Mouse (Mus musculus): ENCODE measurements around the gene Vwf. TPM values are rescaled to one million over a fixed set of nuclear protein-coding genes. Genes with fewer than 3 reads are reported as not detected.

Vwf gene
- polyA plus RNA-seq, 1 experiment from 2014 or later: 9.8 TPM

DNA sequence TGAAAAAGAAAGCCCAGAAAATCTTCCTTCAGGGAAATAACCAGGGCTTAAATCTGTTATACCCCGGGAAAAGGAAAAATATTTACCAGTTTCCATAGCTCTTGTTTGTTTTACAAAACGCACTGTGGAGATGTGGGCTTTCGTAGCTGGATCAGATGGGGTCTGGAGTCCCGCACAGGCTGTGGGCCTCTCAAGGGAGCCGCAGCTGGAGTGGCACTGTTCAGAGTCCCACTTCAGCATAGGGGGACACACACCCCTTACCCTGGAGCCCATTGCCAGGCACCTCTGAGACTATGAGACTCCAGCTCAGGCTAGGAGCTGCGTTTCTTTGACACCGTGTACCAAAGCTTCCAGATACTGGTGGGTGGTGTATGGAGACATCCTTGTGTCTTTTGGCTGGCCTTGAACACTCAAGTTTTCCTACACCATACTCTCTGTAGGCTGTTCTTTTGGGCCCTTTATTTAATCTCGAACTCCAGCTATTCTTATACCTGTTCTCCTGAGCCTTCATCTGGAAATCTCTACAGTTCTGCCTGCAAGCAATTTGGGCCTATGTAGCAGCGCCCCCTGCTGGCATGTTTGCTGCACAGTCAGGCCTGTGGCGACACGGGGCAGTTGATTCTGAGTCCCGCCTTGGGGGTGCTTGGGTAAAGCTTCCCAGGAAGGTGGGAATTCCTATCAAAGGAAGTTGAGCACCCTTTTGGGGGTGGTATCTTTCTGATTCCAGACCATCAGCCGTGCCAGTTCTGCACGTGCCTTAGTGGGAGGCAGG, 114.7 kb downstream of the Vwf start:
- ATAC-seq: no peak
- Histone ChIP-seq H3K27ac (ENCODE audit: low read length) (no peak overlapping the region), H3K9me3 (replicated peaks; ENCODE audit: control insufficient read depth, low read length, poor library complexity, severe bottlenecking) (no peaks in the 10 kb centered on the region), H3K4me1 (ENCODE audit: control insufficient read depth, insufficient read depth, low read length) (no peaks in the 10 kb centered on the region), H3K9ac (ENCODE audit: low read depth, low read length) (no peak overlapping the region), H3K36me3 (ENCODE audit: control insufficient read depth, insufficient read depth, low read length) (no peaks in the 10 kb centered on the region), H3K4me3 (ENCODE audit: low read depth, low read length) (no peak overlapping the region), H3K4me2 (ENCODE audit: low read length) (no peak overlapping the region), H3K27me3 (ENCODE audit: control insufficient read depth, insufficient read depth, low read depth, low read length) (no peaks in the 10 kb centered on the region)
- WGBS: 44% methylated on average over 14 of the region's 14 CpGs

DNA sequence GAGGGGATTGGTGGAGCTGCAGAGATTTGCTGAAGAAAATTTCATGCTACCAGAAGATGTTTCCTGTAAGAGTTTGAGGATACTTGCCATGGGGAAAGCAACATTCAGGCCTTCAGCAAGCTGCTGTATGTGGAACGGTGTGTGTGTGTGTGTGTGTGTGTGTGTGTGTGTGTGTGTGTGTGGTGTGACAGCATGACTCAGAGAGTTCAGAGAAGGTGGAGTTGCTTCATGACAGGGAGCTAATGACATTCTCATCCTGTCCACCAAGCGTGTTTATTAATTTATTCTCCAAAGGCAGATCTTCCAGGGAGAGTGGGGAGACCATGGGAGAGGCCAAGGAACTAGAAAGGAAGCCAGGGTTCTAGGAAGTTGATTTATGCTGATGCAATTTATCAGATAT, 117.3 kb downstream of the Vwf start:
- ATAC-seq: no peak
- H3K9ac ChIP-seq (ENCODE audit: low read depth, low read length): no peak overlapping the region
- WGBS: 82% methylated on average over 2 of the region's 2 CpGs

DNA sequence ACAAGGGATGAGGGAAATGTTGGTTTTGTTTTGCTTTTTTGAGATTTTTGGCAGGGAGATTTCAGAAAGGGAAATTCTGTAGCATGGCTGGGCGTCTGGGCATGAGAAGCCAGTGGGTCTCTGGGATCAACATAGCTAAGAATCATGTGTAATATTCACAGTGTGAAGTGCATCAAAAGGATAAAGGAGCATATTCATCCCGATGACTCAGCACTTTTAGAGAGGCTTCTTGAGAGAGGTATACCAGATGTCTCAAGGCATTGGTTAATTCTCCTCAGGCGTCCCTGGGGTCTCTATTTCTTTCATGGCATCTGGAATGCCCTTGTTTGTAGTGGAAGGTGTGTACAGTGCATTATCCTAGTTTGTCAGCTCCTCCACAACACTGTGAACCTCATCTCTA, 125.3 kb downstream of the Vwf start:
- Histone ChIP-seq H3K36me3 (ENCODE audit: control insufficient read depth, insufficient read depth, low read length) (no peaks in the 10 kb centered on the region), H3K4me3 (ENCODE audit: low read depth, low read length) (no peak overlapping the region), H3K9me3 (replicated peaks; ENCODE audit: control insufficient read depth, low read length, poor library complexity, severe bottlenecking) (no peaks in the 10 kb centered on the region), H3K9ac (ENCODE audit: low read depth, low read length) (no peak overlapping the region), H3K4me1 (ENCODE audit: control insufficient read depth, insufficient read depth, low read length) (no peaks in the 10 kb centered on the region), H3K27me3 (ENCODE audit: control insufficient read depth, insufficient read depth, low read depth, low read length) (no peaks in the 10 kb centered on the region), H3K27ac (ENCODE audit: low read length) (no peak overlapping the region), H3K4me2 (ENCODE audit: low read length) (no peak overlapping the region)
- ATAC-seq: no peak
- WGBS: 90% methylated on average over 3 of the region's 3 CpGs

More for the DNA sequence above, 117.3 kb downstream of the Vwf start:
- no peak overlapping the region for H3K4me2 ChIP-seq (ENCODE audit: low read length)
- no peaks in the 10 kb centered on the region for H3K4me1 ChIP-seq (ENCODE audit: control insufficient read depth, insufficient read depth, low read length)
- H3K36me3 ChIP-seq (ENCODE audit: control insufficient read depth, insufficient read depth, low read length): no peaks in the 10 kb centered on the region
- H3K9me3 ChIP-seq (replicated peaks; ENCODE audit: control insufficient read depth, low read length, poor library complexity, severe bottlenecking): no peaks in the 10 kb centered on the region
- H3K27ac ChIP-seq (ENCODE audit: low read length): no peak overlapping the region
- no peak overlapping the region for H3K4me3 ChIP-seq (ENCODE audit: low read depth, low read length)
- no peaks in the 10 kb centered on the region for H3K27me3 ChIP-seq (ENCODE audit: control insufficient read depth, insufficient read depth, low read depth, low read length)

DNA sequence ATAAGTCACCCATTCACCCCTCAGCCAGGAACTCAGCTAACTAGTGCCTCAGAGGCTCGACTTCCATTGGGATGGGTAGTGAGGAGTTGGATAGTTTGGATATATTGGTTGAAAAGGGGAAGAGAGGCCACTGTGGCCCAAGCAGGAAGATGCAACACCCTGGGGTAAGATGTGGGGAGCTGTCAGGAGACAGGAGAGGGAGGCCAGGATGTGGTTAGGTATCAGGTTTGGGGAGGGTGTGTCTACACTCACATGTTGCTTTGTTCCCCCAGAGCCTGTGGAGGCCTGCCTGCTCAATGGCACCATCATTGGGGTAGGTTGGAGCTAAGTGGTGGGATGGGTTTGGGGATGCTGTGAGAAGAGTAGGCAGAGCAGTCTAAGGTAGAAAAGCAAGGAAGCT, 131.9 kb downstream of the Vwf start:
- H3K27ac ChIP-seq (ENCODE audit: low read length): no peak overlapping the region
- no peak overlapping the region for H3K4me3 ChIP-seq (ENCODE audit: low read depth, low read length)
- no peaks in the 10 kb centered on the region for H3K27me3 ChIP-seq (ENCODE audit: control insufficient read depth, insufficient read depth, low read depth, low read length)
- WGBS: 71% methylated on average over 1 of the region's 1 CpGs
- H3K4me1 ChIP-seq (ENCODE audit: control insufficient read depth, insufficient read depth, low read length): no peaks in the 10 kb centered on the region
- no peak for ATAC-seq
- H3K4me2 ChIP-seq (ENCODE audit: low read length): no peak overlapping the region
- H3K9ac ChIP-seq (ENCODE audit: low read depth, low read length): no peak overlapping the region
- H3K36me3 ChIP-seq (ENCODE audit: control insufficient read depth, insufficient read depth, low read length): no peaks in the 10 kb centered on the region
- no peaks in the 10 kb centered on the region for H3K9me3 ChIP-seq (replicated peaks; ENCODE audit: control insufficient read depth, low read length, poor library complexity, severe bottlenecking)

DNA sequence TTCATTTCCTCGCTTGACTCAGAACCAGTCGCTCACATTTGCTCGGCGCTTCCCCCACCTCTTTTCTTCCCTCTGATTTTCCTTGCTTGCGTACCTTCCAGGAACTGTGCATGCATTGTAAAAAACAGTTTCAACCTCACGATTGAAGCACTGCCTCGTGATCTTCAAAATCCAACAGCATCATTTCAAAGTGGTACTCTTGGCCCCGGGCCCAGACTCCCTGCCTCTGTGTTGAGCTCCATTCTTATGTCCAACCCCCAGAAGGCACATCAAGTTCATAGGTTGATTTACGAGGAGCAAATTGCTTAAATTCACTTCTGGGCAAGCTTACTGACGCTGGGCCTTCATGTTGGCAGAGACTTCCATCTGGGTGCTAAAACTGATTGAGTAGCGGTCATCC, 134.0 kb downstream of the Vwf start:
- Histone ChIP-seq H3K27me3 (ENCODE audit: control insufficient read depth, insufficient read depth, low read depth, low read length) (no peaks in the 10 kb centered on the region), H3K9me3 (replicated peaks; ENCODE audit: control insufficient read depth, low read length, poor library complexity, severe bottlenecking) (no peaks in the 10 kb centered on the region), H3K4me1 (ENCODE audit: control insufficient read depth, insufficient read depth, low read length) (no peaks in the 10 kb centered on the region), H3K9ac (ENCODE audit: low read depth, low read length) (no peak overlapping the region), H3K4me3 (ENCODE audit: low read depth, low read length) (no peak overlapping the region), H3K4me2 (ENCODE audit: low read length) (no peak overlapping the region), H3K27ac (ENCODE audit: low read length) (no peak overlapping the region), H3K36me3 (ENCODE audit: control insufficient read depth, insufficient read depth, low read length) (no peaks in the 10 kb centered on the region)
- WGBS: 81% methylated on average over 11 of the region's 11 CpGs
- no peak for ATAC-seq

DNA sequence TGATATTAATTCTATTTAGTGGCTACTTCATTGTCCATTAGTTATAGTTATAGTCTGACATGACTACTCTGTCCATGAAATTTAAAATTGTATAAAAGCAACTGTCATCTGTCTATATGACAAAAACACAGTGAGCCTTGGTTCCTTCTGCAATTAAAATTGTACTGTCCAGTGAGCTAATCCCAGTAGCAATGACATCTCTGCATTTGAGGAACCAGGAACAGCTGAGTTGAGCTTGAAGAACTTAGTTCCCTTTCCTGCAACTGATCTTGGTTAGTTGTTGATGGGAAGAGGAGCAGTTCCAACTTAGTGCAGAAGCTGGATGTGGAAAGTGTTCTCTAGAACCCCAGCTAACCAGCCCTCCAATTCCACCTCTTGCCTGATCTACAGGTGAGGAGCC, 138.8 kb downstream of the Vwf start:
- peaks cover 6% of the 10 kb centered on the region for H3K4me1 ChIP-seq (ENCODE audit: control insufficient read depth, insufficient read depth, low read length)
- H3K9ac ChIP-seq (ENCODE audit: low read depth, low read length): no peak overlapping the region
- no peak overlapping the region for H3K27ac ChIP-seq (ENCODE audit: low read length)
- no peaks in the 10 kb centered on the region for H3K9me3 ChIP-seq (replicated peaks; ENCODE audit: control insufficient read depth, low read length, poor library complexity, severe bottlenecking)
- ATAC-seq: no peak
- no peak overlapping the region for H3K4me2 ChIP-seq (ENCODE audit: low read length)
- H3K36me3 ChIP-seq (ENCODE audit: control insufficient read depth, insufficient read depth, low read length): no peaks in the 10 kb centered on the region
- no peak overlapping the region for H3K4me3 ChIP-seq (ENCODE audit: low read depth, low read length)
- no peaks in the 10 kb centered on the region for H3K27me3 ChIP-seq (ENCODE audit: control insufficient read depth, insufficient read depth, low read depth, low read length)

DNA sequence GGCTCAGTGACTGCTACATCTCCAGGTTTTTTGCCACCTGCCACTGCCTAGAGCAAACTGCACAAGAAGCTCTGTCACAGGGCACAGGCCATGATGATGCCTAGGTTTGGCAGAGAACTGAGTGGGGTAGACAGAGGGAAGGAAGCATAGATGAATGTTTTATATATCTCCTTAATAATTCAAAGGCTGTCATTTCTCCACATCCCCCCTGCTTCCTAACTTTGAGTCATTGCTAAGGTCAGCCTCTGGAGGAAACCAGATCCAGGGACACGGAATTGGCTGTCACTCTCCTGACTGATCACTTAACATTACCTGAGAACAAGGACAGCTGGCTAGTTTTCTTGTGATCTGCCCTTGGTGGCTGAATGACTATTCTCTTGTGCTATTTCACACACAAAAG, 141.4 kb downstream of the Vwf start:
- ATAC-seq: no peak
- WGBS: 60% methylated on average over 1 of the region's 1 CpGs
- no peak overlapping the region for H3K4me2 ChIP-seq (ENCODE audit: low read length)
- no peak overlapping the region for H3K27ac ChIP-seq (ENCODE audit: low read length)
- peaks cover 9% of the 10 kb centered on the region for H3K4me1 ChIP-seq (ENCODE audit: control insufficient read depth, insufficient read depth, low read length)
- no peak overlapping the region for H3K9ac ChIP-seq (ENCODE audit: low read depth, low read length)
- H3K9me3 ChIP-seq (replicated peaks; ENCODE audit: control insufficient read depth, low read length, poor library complexity, severe bottlenecking): no peaks in the 10 kb centered on the region
- no peaks in the 10 kb centered on the region for H3K27me3 ChIP-seq (ENCODE audit: control insufficient read depth, insufficient read depth, low read depth, low read length)
- no peaks in the 10 kb centered on the region for H3K36me3 ChIP-seq (ENCODE audit: control insufficient read depth, insufficient read depth, low read length)
- no peak overlapping the region for H3K4me3 ChIP-seq (ENCODE audit: low read depth, low read length)

DNA sequence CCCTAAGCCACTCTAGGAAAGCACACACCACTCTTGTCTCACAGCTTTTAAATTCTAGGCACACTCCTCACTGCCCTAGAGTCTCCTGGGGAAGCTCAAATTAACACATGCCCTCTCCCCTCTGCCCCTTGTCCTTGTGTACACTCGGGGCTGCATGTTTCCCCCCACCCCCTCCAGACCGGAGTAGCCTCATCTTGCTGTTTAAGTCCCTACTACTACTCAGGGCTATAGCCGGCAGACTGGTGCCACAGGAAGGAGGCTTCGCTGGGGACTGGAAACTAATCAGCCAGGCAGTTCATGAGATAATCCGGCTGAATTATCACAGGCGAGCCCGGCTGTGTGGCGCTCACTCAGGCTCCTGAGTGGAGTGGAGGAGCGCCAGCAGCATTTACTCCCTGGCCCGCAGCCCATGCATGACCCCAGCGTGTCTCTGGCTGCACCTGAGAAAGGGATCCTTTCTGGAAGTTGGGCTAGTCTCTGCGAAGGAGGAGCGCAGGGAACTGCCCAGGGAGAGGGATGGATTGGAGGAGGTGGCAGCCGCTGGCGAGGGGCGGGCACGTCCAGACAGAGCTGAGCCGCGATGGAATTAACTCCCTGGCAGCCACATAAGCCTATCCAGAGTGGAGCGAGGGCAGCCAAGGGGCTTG, 143.6 kb downstream of the Vwf start, which contains the start of gene Ano2:
Ano2 (plus strand) TSS at position 363 of the 647 bp plus-strand sequence.
- Histone ChIP-seq H3K9me3 (replicated peaks; ENCODE audit: control insufficient read depth, low read length, poor library complexity, severe bottlenecking) (no peaks in the 10 kb centered on the region), H3K4me3 (ENCODE audit: low read depth, low read length) (peak within 1 kb of the TSS; percentile 36), H3K27me3 (ENCODE audit: control insufficient read depth, insufficient read depth, low read depth, low read length) (no peaks in the 10 kb centered on the region), H3K9ac (ENCODE audit: low read depth, low read length) (peak within 1 kb of the TSS; percentile 12; the same call in 1 of the 2 replicates), H3K36me3 (ENCODE audit: control insufficient read depth, insufficient read depth, low read length) (no peaks in the 10 kb centered on the region), H3K4me2 (ENCODE audit: low read length) (peak within 1 kb of the TSS; percentile 59), H3K4me1 (ENCODE audit: control insufficient read depth, insufficient read depth, low read length) (peaks cover 9% of the 10 kb centered on the region), H3K27ac (ENCODE audit: low read length) (no peak within 1 kb of the TSS)
- whole genome bisulfite sequencing: 0% methylated on average over 20 of the region's 20 CpGs
- peak; percentile 85 for ATAC-seq

DNA sequence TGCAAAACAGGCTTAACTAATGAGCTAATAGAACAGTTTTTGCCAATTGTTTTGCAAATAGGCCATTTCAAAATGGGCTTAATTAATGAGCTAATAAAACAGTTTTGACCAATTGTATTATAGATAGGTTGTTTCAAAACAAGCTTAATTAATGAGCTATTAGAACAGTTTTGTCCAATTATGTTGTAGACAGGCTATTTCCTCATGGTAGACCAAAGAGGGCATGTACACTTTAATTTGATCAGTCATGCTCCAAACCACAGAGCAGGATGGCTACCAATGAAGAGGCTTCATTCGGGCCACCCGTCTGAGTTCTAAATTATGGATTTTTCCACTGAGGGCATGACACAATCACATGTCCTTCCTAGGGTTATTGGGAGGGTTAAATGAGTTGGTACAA, 154.6 kb downstream of the Vwf start:
- H3K9me3 ChIP-seq (replicated peaks; ENCODE audit: control insufficient read depth, low read length, poor library complexity, severe bottlenecking): no peaks in the 10 kb centered on the region
- WGBS: 88% methylated on average over 2 of the region's 2 CpGs
- ATAC-seq: no peak
- no peak overlapping the region for H3K9ac ChIP-seq (ENCODE audit: low read depth, low read length)
- no peaks in the 10 kb centered on the region for H3K27me3 ChIP-seq (ENCODE audit: control insufficient read depth, insufficient read depth, low read depth, low read length)
- no peak overlapping the region for H3K4me3 ChIP-seq (ENCODE audit: low read depth, low read length)
- H3K27ac ChIP-seq (ENCODE audit: low read length): no peak overlapping the region
- no peaks in the 10 kb centered on the region for H3K36me3 ChIP-seq (ENCODE audit: control insufficient read depth, insufficient read depth, low read length)
- no peak overlapping the region for H3K4me2 ChIP-seq (ENCODE audit: low read length)
- H3K4me1 ChIP-seq (ENCODE audit: control insufficient read depth, insufficient read depth, low read length): no peaks in the 10 kb centered on the region
